Mouse (Mus musculus) thymus, adult 2 months (tissue): Measurements from ENCODE around the gene Gpi1.

Source experiments
- CTCF ChIP-seq: fragments of 200-500 bp; IDR thresholded peaks from 2 replicates; pipeline ENCODE4 v1.5.1; 2012; ENCODE audit warnings: mild to moderate bottlenecking, control low read depth, low read length, moderate library complexity, borderline replicate concordance; ENCODE audit not compliant: control insufficient read depth, poor library complexity, insufficient read depth; ENCODE audit errors: extremely low read depth
- POLR2A ChIP-seq: fragments of 200-500 bp; IDR thresholded peaks from 2 replicates; pipeline ENCODE4 v1.6.1; 2012; ENCODE audit warnings: mild to moderate bottlenecking, low read length, control low read depth, moderate library complexity; ENCODE audit not compliant: control insufficient read depth, poor library complexity, insufficient read depth; ENCODE audit errors: extremely low read depth

GRCm38 (mm10) chr7:34222340-34222739 lies 7.8 kb downstream of the Gpi1 start:
- no peak for TF ChIP-seq CTCF
- no peak for TF ChIP-seq POLR2A
